Mouse (Mus musculus): ENCODE results near the gene Znhit3. TPM values are rescaled to one million over a fixed set of nuclear protein-coding genes. Genes with fewer than 3 reads are reported as not detected.
A peak's percentile ranks its signal among the peaks of the same experiment; 100 is the strongest.
"Not testable (repeated sequence)": the region's sequence is repeated elsewhere in the genome, so short reads cannot be mapped to it uniquely, and the experiment has no call there.

Znhit3 gene
- polyA plus RNA-seq, 1 experiment from 2014 or later: 38.6 TPM

DNA sequence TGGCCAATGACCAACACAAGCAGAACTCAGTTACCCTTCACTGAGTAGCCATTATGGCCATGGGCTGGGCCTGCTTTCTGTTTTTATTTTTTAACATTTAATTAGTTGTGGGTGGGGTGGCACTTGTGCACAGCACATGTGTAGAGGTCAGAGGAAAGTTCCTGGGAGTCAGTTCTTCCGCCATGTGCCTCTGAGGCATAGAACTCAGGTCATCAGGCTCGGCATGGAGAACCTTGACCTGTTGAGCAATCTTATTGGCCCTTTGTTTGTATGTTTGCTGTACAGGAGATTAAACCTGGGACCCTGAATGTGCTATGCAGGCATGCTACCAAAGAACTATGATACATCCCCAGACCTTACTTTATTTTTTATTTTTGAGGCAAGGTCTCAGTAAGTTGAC is 26.7 kb downstream of the Znhit3 start:
- H3K4me2 ChIP-seq: no peak overlapping the region
- no peak for ATAC-seq (ENCODE audit: extremely low read depth, insufficient number of reproducible peaks, low FRiP score, low TSS enrichment)
- no peak overlapping the region for H3K27ac ChIP-seq (replicated peaks)
- no peaks in the 10 kb centered on the region for H3K4me1 ChIP-seq
- H3K9me3 ChIP-seq: no peaks in the 10 kb centered on the region
- peaks cover 92% of the 10 kb centered on the region for H3K36me3 ChIP-seq
- no peaks in the 10 kb centered on the region for H3K27me3 ChIP-seq (replicated peaks)
- WGBS: 94% methylated on average over 2 of the region's 2 CpGs
- H3K4me3 ChIP-seq: no peak overlapping the region
- H3K9ac ChIP-seq: no peak overlapping the region

DNA sequence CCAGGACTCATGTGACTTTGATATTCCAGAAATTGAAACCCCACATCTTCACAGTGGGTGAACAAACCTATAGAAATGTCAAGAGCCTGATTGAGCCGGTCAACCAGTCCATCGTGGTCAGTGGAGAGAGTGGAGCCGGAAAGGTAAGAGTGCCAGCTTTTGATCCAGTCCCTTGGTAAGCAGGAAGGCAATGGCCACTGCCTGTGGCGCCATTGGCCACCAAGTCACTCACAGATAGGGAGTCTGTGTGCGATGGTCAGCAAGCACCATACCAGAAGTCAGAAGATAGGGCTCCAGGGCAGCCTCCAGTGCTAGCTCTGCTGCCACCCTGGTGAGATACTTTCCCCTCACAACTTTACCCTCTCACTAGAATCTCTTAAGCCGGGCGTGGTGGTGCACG is 28.1 kb downstream of the Znhit3 start:
- Histone ChIP-seq H3K9ac (no peak overlapping the region), H3K4me3 (no peak overlapping the region), H3K4me1 (no peaks in the 10 kb centered on the region), H3K36me3 (peaks cover 97% of the 10 kb centered on the region), H3K27ac (replicated peaks) (no peak overlapping the region), H3K4me2 (no peak overlapping the region), H3K9me3 (no peaks in the 10 kb centered on the region), H3K27me3 (replicated peaks) (no peaks in the 10 kb centered on the region)
- 96% methylated on average over 8 of the region's 8 CpGs for WGBS
- no peak for ATAC-seq (ENCODE audit: extremely low read depth, insufficient number of reproducible peaks, low FRiP score, low TSS enrichment)

DNA sequence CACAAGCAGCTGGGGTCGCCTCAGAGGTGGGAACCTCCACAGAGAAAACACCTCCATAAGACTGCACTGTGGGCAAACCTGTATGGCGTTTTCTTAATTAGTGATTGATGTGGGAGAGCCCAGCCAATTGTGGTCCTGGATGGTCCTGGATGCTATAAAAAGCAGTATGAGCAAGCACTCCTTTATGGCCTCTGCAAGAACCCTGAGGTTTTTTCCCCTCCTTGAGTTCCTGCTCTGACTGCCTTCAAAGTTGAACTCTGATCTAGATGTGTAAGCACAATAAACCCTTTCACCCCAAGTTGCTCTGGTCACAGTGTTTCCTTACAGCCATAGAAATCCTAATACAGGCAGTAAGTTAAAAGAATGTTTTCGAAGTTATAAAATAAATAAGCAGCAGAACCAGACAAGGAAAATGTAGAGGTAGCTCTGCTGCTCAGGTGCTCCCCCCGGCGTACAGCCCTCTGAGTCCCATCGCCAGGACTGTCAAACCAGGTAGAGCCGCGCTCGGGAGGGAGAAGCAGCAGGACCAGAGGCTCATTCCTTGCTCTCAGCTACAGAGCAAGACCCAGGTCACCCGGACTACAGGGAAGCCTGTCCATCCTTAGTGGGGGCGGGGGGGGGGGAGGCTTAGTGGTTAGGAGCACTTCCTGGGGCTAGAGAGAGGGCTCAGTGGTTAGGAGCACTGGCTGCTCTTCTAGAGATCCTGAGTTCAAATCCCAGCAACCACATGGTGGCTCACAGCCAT is 29.2 kb downstream of the Znhit3 start:
- Histone ChIP-seq H3K9me3 (no peaks in the 10 kb centered on the region), H3K27me3 (replicated peaks) (no peaks in the 10 kb centered on the region), H3K4me1 (no peaks in the 10 kb centered on the region), H3K9ac (no peak overlapping the region), H3K27ac (replicated peaks) (no peak overlapping the region), H3K4me3 (no peak overlapping the region), H3K4me2 (no peak overlapping the region), H3K36me3 (peaks cover 93% of the 10 kb centered on the region)
- WGBS: 86% methylated on average over 11 of the region's 11 CpGs
- ATAC-seq (ENCODE audit: extremely low read depth, insufficient number of reproducible peaks, low FRiP score, low TSS enrichment): no peak

DNA sequence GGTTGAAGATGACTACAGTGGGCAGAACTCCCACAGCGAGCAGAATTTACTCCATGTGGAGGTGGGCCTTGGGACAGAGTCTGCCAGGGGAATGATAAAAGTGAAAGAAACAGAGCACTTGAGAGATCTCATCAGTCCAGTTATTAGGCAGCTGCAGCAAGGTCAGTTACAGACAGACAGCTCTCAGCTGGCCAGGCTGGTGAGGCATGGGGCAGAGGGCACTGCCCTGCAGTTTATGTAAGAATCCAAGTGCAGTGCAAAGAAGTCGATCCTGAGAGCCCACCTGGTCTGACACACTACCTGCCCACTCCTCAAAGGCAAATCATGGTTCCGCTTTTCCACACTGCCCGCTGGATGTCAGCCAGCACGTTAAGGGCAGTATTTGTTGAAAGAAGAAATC is 29.9 kb downstream of the Znhit3 start:
- H3K4me1 ChIP-seq: peaks cover 5% of the 10 kb centered on the region
- H3K9me3 ChIP-seq: no peaks in the 10 kb centered on the region
- H3K36me3 ChIP-seq: peaks cover 86% of the 10 kb centered on the region
- H3K4me2 ChIP-seq: no peak overlapping the region
- no peak overlapping the region for H3K9ac ChIP-seq
- H3K27ac ChIP-seq (replicated peaks): no peak overlapping the region
- ATAC-seq (ENCODE audit: extremely low read depth, insufficient number of reproducible peaks, low FRiP score, low TSS enrichment): no peak
- WGBS: 85% methylated on average over 5 of the region's 5 CpGs
- H3K27me3 ChIP-seq (replicated peaks): no peaks in the 10 kb centered on the region
- no peak overlapping the region for H3K4me3 ChIP-seq

DNA sequence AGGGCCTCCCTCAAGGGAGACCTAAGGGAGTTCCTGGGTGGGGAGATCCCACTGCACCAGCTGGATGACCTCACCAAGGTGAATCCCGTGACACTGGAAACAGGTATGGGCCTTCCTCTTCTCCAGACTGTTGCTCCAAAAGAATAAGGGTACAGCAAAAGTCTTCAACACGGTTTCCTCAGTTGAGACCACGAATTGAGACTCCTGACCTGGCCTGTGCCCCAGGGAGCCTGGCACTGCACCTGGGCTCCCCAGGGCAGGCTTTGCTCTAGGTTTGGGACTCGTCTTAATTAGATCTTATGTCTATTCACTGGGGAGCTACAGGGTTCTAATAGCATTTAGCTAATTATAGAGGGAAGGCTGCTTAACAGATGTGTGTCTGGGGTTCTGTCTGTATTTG is 30.9 kb downstream of the Znhit3 start:
- 81% methylated on average over 4 of the region's 4 CpGs for WGBS
- no peak for ATAC-seq (ENCODE audit: extremely low read depth, insufficient number of reproducible peaks, low FRiP score, low TSS enrichment)
- Histone ChIP-seq H3K27ac (replicated peaks) (no peak overlapping the region), H3K4me2 (no peak overlapping the region), H3K4me3 (no peak overlapping the region), H3K36me3 (peaks cover 77% of the 10 kb centered on the region), H3K9me3 (no peaks in the 10 kb centered on the region), H3K4me1 (peaks cover 9% of the 10 kb centered on the region), H3K27me3 (replicated peaks) (no peaks in the 10 kb centered on the region), H3K9ac (no peak overlapping the region)

DNA sequence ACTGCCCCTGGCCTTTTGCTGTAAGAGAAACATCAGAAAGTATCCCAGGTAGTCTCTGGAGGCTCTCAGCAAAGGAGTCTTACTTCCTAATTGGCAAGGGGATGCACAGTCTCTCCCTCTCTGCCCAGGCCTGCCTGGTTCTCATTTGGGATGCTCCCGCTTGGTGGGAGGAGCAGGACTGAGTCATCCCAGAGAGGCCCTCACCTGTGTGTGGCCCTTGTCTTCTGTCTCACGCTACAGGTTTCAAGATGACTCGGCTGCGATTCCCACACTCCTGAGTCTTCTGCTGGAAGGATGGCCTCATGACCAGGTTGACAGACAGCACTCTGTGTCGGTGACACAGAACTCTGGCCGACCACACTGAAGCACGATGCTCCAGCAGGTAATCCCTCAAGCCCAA is 33.8 kb downstream of the Znhit3 start:
- Histone ChIP-seq H3K4me3 (no peak overlapping the region), H3K36me3 (peaks cover 56% of the 10 kb centered on the region), H3K9ac (no peak overlapping the region), H3K27ac (replicated peaks) (no peak overlapping the region), H3K4me2 (no peak overlapping the region), H3K4me1 (peaks cover 17% of the 10 kb centered on the region), H3K27me3 (replicated peaks) (no peaks in the 10 kb centered on the region), H3K9me3 (no peaks in the 10 kb centered on the region)
- ATAC-seq (ENCODE audit: extremely low read depth, insufficient number of reproducible peaks, low FRiP score, low TSS enrichment): no peak
- WGBS: 89% methylated on average over 7 of the region's 7 CpGs

- Histone ChIP-seq H3K9me3 (no peaks in the 10 kb centered on the region), H3K27me3 (replicated peaks) (no peaks in the 10 kb centered on the region), H3K4me2 (peak overlapping the region; percentile 75), H3K4me1 (peaks cover 17% of the 10 kb centered on the region), H3K27ac (replicated peaks) (peak overlapping the region; percentile 92), H3K36me3 (peaks cover 51% of the 10 kb centered on the region), H3K9ac (peak overlapping the region; percentile 90), H3K4me3 (peak overlapping the region; percentile 85)
- WGBS: 50% methylated on average over 9 of the region's 9 CpGs
- no peak for ATAC-seq (ENCODE audit: extremely low read depth, insufficient number of reproducible peaks, low FRiP score, low TSS enrichment)
Measured at GRCm38 (mm10) chr11:84880971-84881370, 35.2 kb downstream of the Znhit3 start.

DNA sequence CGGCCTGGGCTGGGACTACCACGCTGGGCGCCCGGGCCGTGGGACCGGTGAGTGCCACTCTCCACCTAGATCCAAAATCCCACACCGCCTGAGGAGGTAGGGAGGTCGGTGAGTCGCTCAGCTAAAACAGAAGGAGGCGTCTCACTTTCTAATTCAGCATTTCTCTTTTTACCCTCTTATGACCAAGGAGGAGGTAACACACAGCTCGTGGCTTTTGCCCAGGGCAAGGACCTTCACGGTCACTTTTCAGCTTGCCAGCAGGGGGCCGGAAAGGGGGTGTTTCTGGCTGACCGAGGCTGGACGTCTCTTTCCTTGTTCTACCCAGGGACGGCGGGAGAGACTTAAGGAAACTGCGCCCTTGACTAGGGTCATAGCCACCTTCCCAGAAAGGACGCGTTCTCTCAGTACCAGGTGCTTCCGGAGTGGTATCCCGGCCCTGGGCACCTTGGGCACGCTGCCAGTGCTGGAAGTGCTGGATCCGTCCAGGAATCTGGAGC is 35.7 kb downstream of the Znhit3 start:
- no peaks in the 10 kb centered on the region for H3K27me3 ChIP-seq (replicated peaks)
- peak; percentile 50; the same call in 1 of the 2 replicates for ATAC-seq (ENCODE audit: extremely low read depth, insufficient number of reproducible peaks, low FRiP score, low TSS enrichment)
- peaks cover 47% of the 10 kb centered on the region for H3K36me3 ChIP-seq
- peak overlapping the region; percentile 92 for H3K27ac ChIP-seq (replicated peaks)
- no peaks in the 10 kb centered on the region for H3K9me3 ChIP-seq
- WGBS: under 1% methylated on average over 24 of the region's 24 CpGs
- peaks cover 17% of the 10 kb centered on the region for H3K4me1 ChIP-seq
- peak overlapping the region; percentile 75 for H3K4me2 ChIP-seq
- H3K4me3 ChIP-seq: peak overlapping the region; percentile 85
- H3K9ac ChIP-seq: peak overlapping the region; percentile 90

DNA sequence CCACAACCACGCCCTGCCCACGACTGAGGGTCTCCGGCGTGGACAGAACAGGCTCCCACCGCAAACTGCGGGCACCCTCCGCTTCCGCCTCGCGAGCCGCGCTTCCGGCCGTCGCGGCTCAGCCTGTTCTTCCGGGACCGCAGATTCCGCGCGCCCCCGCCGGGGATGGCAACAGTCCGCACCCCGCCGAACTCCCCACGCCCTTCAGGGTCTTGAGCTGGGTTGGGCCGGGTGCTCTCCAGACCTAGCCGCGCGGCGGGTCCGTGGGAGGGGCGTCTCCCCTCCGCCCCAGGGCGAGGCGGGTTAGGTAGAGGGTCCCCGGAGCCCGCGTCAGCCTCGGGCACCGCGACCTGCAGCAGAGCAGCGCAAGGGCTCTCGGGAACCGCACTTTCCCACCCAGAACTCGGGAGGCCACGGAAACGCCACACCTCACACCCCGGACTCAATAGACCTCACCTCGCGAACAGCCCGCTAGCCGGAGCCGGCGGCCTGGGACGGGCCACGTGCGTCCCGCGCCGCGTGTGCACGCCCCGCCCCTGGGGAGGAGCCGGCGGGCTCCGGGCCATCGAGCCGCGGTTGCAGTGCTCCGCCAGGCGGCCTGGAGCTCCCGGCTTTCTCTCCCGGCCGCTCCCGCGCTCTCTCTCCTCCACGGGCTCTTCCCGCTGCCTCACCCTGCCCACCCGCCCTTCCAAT is 36.2 kb downstream of the Znhit3 start, which contains the start of the genes Myo19 and Pigw:
TSS of gene Myo19 (plus strand) at position 377 of the 693 bp plus-strand sequence.
TSS of gene Pigw (minus strand) at position 514 of the 693 bp plus-strand sequence.
- WGBS: under 1% methylated on average over 78 of the region's 81 CpGs
- Histone ChIP-seq H3K4me3 (peak within 1 kb of the TSS; percentile 85), H3K27me3 (replicated peaks) (no peaks in the 10 kb centered on the region), H3K9ac (peak within 1 kb of the TSS; percentile 90), H3K4me2 (peak within 1 kb of the TSS; percentile 75), H3K36me3 (peaks cover 41% of the 10 kb centered on the region), H3K4me1 (peaks cover 17% of the 10 kb centered on the region), H3K9me3 (no peaks in the 10 kb centered on the region), H3K27ac (replicated peaks) (peak within 1 kb of the TSS; percentile 92)
- ATAC-seq (ENCODE audit: extremely low read depth, insufficient number of reproducible peaks, low FRiP score, low TSS enrichment): peak; percentile 93

GRCm38 (mm10) chr11:84879007-84879771 is 37.0 kb downstream of the Znhit3 start:
- Histone ChIP-seq H3K4me3 (peak overlapping the region; percentile 85), H3K9me3 (no peaks in the 10 kb centered on the region), H3K27me3 (replicated peaks) (no peaks in the 10 kb centered on the region), H3K4me2 (peak overlapping the region; percentile 75), H3K4me1 (peaks cover 17% of the 10 kb centered on the region), H3K36me3 (peaks cover 37% of the 10 kb centered on the region), H3K9ac (peak overlapping the region; percentile 90), H3K27ac (replicated peaks) (peak overlapping the region; percentile 92)
- 18% methylated on average over 7 of the region's 7 CpGs for WGBS
- no peak for ATAC-seq (ENCODE audit: extremely low read depth, insufficient number of reproducible peaks, low FRiP score, low TSS enrichment)

- H3K4me1 ChIP-seq: peaks cover 18% of the 10 kb centered on the region
- peaks cover 19% of the 10 kb centered on the region for H3K36me3 ChIP-seq
- H3K27ac ChIP-seq (replicated peaks); H3K9ac ChIP-seq; H3K9me3 ChIP-seq; ATAC-seq (ENCODE audit: extremely low read depth, insufficient number of reproducible peaks, low FRiP score, low TSS enrichment); H3K4me2 ChIP-seq; H3K27me3 ChIP-seq (replicated peaks); H3K4me3 ChIP-seq: not testable (repeated sequence)
- 20% methylated on average over 1 of the region's 1 CpGs for WGBS
Measured at GRCm38 (mm10) chr11:84876020-84876419, 40.1 kb downstream of the Znhit3 start.

Data from heart, embryonic 13.5 days (tissue).